Mouse (Mus musculus) CD8-positive naive resting alpha-beta T cell, adult 57 days (primary cell): ENCODE results near the gene Adprh. TPM values are rescaled to one million over a fixed set of nuclear protein-coding genes. Genes with fewer than 3 reads are reported as not detected.

Experiments used
- total RNA-seq: library from RNA; stranded (reverse); gene quantifications from one replicate; pipeline ENCODE4 v1.2.4, GENCODE M21; 2023

Adprh gene
- 22.1 TPM for total RNA-seq

DNA sequence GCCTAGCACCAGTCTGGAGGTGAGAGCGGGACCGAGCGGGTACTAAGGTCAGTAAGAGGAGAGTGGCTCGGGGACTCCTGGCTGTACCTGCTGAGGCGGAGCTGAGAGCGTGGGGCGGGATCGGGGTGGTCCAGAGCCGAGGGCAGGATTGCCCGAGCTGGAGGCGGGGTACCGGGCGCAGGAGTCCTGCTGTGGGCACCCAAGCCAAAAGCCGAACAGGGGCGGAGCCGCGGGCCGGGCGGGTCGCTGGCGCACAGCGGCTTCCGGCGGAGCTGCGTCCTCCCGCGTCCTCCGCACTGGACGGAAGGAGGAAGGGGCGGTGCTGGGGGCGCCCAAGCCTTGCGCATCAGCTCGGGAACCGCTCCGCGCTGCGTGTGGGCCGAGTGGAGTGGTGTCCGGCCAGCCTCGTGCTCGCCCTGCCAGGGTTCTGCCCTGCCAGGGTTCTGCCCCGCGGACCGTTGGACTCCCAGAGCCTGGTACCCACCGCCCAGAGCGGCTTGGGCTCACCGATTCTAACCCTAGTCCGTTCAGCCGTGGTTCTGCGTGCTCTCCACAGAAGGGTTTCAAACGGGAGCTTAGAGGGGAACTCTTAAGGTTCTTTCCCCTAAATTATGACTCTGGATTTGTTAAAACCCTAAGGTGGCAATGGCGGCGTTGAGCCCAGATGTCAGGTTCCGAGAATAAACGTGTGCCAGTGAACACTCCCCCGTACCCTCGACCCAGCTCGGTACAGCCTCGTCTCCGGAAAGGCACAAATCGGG lies at the start of gene Adprh:
Adprh (minus strand) TSS at position 262 of the 761 bp plus-strand sequence.

DNA sequence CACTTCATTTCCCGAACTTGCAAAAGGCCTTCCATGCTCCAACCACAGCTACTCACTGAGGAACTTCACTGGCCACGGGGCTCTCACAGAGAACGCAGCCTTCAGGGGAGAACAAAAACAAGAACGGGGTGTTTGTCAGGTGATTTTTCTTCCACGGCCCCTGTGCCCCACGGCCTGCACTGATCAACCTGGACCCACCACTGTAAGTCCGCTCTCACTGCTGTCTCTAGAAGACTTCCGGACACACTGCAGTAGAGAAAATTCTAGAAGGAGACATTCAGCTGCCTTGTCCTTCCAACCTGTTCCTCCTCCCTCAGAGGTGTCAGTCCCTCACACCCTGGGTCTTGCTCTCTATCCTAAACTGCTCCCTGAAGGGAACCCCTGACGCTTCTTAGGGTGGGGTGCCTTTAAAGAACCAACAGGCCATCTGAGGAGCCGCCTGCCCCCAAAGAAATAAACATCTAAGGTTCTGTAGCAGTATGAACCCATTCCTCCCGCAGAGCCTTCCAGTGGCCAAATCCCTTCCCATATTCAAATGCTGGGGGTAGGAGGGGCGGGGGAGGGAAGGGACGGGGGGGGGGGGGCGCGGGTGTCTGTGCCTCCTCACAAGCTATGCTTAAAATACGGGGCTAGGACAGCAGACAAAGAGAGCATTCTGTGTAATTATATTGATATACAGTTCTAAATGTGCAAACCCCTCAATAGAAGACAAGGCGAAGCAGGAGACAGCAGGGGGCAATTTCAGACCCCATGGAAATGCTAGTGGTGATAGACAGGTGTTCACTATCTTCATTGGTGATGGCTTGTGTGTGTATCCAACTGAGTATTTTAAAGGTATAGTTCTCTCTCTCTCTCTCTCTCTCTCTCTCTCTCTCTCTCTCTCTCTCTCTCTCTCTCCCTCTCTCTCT lies 3.3 kb upstream of the Adprh start, which contains the start of gene Cd80:
Cd80 (plus strand) TSS at position 51 of the 908 bp plus-strand sequence.

DNA sequence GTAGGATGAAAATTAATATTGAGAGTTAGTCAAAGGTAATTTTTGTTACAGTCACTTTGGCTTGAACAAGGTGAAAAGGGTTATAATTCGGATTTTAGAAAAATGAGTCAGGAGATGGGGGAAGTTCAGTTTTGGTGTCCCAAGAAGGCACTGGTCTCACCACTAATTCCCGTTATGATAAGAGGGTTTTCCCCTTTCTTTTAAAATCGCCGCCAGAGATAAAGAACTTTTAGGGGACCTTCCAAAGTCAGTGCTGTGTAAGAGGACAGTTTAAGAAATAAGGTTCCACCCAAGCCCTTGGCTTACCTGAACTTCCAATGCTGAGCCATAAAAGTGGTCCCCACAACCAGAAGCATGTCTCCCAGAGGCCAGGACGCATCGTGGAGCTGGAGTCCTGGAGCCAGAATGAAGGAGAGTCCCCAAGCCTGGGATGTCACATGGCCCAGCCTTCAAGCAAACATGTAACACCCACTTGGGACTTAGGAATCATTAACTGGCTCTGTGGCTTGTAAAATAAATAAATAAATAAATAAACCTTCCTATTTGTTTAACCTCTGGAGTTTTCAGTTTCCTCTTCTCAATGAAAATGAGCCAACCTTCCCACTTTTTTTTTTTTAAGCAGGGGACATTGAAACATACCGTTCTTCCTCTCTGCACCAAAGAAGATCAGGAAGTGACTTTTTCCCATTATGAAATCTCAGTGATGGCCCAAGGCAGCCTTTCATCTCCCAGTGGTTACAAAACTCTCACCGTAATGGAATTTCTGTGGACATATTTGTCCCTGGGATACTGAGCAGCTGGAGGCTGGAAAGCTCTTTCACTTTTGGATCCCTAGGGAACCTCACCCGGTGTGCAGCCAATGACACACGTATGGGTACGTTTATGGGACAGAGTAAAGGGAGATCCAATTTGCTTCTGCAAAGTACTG lies 19.7 kb downstream of the Adprh start, which contains the start of gene Pla1a:
Pla1a (minus strand) TSS at position 648 of the 928 bp plus-strand sequence.

Other genes with a start within 250 kb of the Adprh start
- gene Nr1i2, start 157.9 kb downstream of the Adprh start, total RNA-seq: not detected
- not detected for gene Maats1, start 110.6 kb downstream of the Adprh start, total RNA-seq
- 66.4 TPM for gene Cox17, start 105.7 kb downstream of the Adprh start, total RNA-seq
- not detected for gene Gm21987, start 105.7 kb downstream of the Adprh start, total RNA-seq
- gene Popdc2, start 90.5 kb downstream of the Adprh start, total RNA-seq: not detected
- gene Pla1a, start 19.6 kb downstream of the Adprh start, total RNA-seq: not detected
- 1.8 TPM for gene Cd80, start 2.9 kb upstream of the Adprh start, total RNA-seq
- 14.4 TPM for gene Timmdc1, start 70.0 kb upstream of the Adprh start, total RNA-seq
- 22.0 TPM for gene Poglut1, start 97.6 kb upstream of the Adprh start, total RNA-seq
- gene Tmem39a, start 106.0 kb upstream of the Adprh start, total RNA-seq: 50.6 TPM